Mouse (Mus musculus) stomach, embryonic 15.5 days (tissue): ENCODE measurements at regions not wholly inside any gene's neighbourhood (a gene's known extent, or its start where the extent isn't known, plus 50 kb on each side); places are given as distances from the start of the nearest gene placed in this dataset.

ENCODE experiments used
- ATAC-seq: fragments of 200-750 bp; cut with Nextera tagmentation; 2 replicates; pipeline ENCODE4 v1.8.0; 2017; ENCODE audit warnings: low read depth, moderate number of reproducible peaks, moderate TSS enrichment; ENCODE audit not compliant: insufficient read depth, low FRiP score
- H3K27ac ChIP-seq: fragments of 300-500 bp; sonication (generic); 2 replicates; pipeline ENCODE4 v1.5.1; 2015; ENCODE audit warnings: mild to moderate bottlenecking, inconsistent platforms
- H3K27me3 ChIP-seq: fragments of 300-500 bp; sonication (generic); replicated peaks from 2 replicates; pipeline ENCODE4 v1.6.1; 2015; ENCODE audit warnings: inconsistent platforms
- H3K36me3 ChIP-seq: fragments of 300-500 bp; sonication (generic); 2 replicates; pipeline ENCODE4 v1.6.1; 2015; ENCODE audit warnings: inconsistent platforms
- H3K4me1 ChIP-seq: fragments of 300-500 bp; sonication (generic); 2 replicates; pipeline ENCODE4 v1.6.1; 2015; ENCODE audit warnings: inconsistent platforms
- H3K4me2 ChIP-seq: fragments of 300-500 bp; sonication (generic); 2 replicates; pipeline ENCODE4 v1.6.1; 2015; ENCODE audit warnings: mild to moderate bottlenecking, inconsistent platforms
- H3K4me3 ChIP-seq: fragments of 300-500 bp; sonication (generic); replicated peaks from 2 replicates; pipeline ENCODE4 v1.5.1; 2015; ENCODE audit warnings: inconsistent platforms
- H3K9ac ChIP-seq: fragments of 300-500 bp; sonication (generic); 2 replicates; pipeline ENCODE4 v1.6.1; 2015; ENCODE audit warnings: inconsistent platforms
- H3K9me3 ChIP-seq: fragments of 300-500 bp; sonication (generic); 2 replicates; pipeline ENCODE4 v1.6.1; 2016; ENCODE audit warnings: inconsistent platforms
- WGBS: fragments of 180-500 bp; shearing (Covaris S2); methylation state at CpG from one replicate; pipeline ENCODE4 v1.1.7; 2015; 5-methylcytosine and 5-hydroxymethylcytosine counted together

DNA sequence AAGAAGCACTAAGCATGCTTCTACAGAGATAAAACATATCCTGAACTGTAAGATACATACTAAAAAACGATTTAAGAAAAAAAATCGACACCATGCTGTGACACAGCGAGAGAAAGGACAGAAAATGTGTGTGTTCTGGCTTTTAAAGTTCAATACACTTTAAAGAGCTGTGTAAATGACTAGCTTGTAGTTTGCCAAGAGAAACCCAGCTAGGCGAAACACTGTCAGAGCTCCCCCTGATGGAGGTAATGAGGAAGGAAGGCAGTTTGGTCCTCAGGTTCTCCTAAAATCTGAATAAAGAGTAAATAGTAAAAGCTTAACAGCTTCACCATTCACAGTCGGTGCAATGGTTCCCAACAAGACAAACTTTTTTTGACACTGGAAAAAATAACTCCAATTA is 67.1 kb upstream of the Gabrg2 start:
- H3K27ac ChIP-seq: no peak overlapping the region
- WGBS: 11% methylated on average over 5 of the region's 5 CpGs
- H3K27me3 ChIP-seq: no peaks in the 10 kb centered on the region
- H3K4me1 ChIP-seq: no peaks in the 10 kb centered on the region
- H3K9me3 ChIP-seq: no peaks in the 10 kb centered on the region
- ATAC-seq: no peak
- H3K4me2 ChIP-seq: peak overlapping the region; percentile 16; the same call in 1 of the 2 replicates
- no peak overlapping the region for H3K4me3 ChIP-seq
- H3K9ac ChIP-seq: no peak overlapping the region
- H3K36me3 ChIP-seq: no peaks in the 10 kb centered on the region

DNA sequence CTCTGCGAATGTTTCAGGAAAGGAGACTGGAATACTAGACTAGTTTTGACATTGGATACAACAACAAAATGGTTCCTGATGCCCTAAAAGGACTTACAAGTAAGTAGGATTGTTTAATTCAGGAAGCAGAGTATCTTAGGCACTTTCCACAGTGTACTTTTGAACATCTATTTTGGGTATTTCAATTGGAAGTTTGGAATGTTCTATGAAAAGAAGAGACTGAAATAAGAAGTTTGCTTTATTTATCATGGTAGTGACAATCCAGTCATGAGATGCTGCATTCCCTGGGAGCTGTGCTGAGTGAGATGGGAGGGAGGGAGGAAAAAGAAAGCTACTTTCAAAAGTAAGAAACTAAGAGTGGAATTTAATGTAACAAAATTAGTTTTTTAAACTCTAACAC is 50.9 kb upstream of the Gabrg2 start:
- no peaks in the 10 kb centered on the region for H3K9me3 ChIP-seq
- ATAC-seq: no peak

More for the DNA sequence above, 50.9 kb upstream of the Gabrg2 start:
- no peak overlapping the region for H3K4me2 ChIP-seq
- WGBS: 64% methylated on average over 1 of the region's 1 CpGs
- no peak overlapping the region for H3K4me3 ChIP-seq
- H3K36me3 ChIP-seq: no peaks in the 10 kb centered on the region
- no peak overlapping the region for H3K9ac ChIP-seq
- H3K27me3 ChIP-seq: no peaks in the 10 kb centered on the region
- no peak overlapping the region for H3K27ac ChIP-seq
- H3K4me1 ChIP-seq: no peaks in the 10 kb centered on the region
